Mouse (Mus musculus): ENCODE measurements around the gene Arhgap45.
A peak's percentile ranks its signal among the peaks of the same experiment; 100 is the strongest.

Gene Arhgap45

DNA sequence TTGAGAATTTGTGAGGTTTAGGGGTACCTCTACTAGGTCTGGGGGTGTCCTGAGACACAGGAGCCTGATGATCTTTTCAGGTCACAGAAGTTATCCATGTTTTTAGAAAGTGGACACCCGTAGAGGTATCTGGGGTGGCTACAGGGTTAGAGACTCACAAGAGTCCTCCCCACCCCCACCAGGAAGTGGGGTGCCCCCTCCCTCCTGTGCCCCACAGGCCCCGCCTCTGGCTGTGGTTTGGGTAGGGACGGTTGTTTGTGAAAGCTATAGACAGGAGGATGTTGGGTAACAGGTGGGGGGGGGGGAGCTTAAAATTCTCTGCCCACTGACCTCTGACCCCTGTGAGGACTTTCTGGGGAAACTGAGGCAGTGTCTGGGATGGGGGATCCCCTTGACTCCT is 908 bp downstream of the Arhgap45 start:
- peak; percentile 98 for DNase-seq

DNA sequence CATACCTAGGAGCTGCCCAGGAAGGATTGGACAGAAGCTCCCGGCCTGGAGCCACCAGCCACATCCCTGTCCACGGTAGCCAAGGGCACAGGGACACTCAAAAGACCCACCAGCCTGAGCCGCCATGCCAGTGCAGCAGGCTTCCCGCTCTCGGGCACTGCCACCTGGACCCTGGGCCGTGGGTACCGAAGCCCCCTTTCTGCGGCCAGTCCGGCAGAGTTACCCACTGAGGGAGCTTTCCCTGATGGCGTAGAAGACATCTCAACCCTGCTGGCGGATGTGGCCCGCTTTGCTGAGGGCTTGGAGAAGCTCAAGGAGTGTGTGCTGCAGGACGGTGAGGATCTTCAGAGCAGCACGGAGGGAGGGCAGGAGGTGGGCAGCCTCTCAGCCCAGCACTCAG is 1.3 kb downstream of the Arhgap45 start:
- DNase-seq = peak; percentile 76

DNA sequence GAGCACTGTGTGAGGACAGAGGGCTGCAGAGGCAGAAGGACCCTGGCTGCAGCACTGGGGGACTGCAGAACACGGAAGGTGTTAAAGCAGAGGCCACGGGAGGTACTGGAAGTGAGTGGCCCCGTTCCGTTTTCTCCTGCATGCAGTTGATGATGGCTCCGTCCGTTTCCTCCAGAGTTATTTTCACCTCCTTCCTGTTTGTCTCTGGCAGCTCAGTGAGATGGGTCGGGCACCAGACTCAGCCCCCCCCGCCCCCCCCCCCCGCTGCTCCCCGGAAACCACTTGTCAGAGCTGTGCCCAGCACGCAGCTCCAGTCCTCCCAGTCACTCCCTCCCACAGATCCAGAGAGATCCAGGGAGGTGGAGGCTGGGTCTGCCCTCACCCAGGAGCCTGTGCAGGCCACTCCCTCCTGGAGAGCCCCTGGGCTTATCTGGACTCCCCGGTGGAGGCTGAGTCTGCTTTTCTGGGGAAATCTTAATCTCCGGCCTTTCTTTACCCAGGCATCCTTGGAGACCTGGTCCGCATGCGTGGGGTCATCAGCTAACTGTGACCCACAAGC is 2.4 kb downstream of the Arhgap45 start:
- peak; percentile 74 for DNase-seq

DNA sequence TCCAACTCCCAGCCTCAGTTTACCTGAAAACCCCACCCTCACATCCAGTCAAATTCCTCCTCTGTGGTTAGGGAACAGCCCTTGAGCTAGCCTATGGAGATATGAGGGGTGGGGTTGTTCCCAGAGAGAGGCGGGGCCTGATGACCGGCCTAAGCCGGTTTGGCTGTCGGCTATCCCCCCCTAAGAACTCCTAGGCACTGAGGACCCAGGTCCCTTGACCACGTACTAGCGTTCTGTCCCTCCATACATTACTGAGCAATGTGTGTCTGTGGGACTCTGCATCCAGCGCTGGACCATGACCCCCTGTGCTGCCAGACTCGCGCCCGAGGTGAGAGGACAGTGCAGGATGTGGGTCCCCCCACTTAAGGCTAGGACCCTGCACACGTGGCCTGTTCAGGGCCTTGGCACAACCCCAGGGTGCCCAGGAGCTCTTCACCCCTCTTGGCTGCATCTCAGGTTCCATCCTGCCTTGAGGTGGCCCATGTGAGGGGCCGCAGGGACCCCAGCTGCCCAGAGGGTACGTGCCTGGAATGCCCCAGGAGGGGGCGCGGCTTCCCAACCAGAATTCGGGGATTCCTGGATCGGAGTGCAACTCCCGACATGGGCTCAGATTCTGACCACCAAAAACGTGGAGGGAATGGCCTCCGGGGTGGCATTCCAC is 3.1 kb downstream of the Arhgap45 start:
- peak; percentile 28 for DNase-seq

DNA sequence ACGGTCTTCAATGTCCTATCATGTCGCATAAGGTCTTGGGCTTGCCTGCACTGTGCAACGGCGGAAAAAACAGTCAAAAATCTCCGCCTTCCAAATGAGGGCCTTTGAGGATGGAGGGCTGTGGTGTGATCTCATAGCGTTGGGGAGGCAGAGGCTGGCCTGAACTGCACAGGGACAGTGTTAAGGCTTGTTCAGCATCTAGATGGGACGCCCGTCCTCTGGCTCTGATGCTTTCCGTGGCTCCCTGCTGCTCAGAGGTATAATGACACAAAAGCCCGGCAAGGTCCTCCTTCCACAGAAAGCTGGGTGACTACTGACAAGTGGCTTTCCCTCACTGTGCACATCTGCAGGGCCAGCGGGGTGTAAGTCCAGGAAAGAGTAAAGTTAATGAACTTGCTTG is 3.7 kb downstream of the Arhgap45 start:
- DNase-seq = no peak

DNA sequence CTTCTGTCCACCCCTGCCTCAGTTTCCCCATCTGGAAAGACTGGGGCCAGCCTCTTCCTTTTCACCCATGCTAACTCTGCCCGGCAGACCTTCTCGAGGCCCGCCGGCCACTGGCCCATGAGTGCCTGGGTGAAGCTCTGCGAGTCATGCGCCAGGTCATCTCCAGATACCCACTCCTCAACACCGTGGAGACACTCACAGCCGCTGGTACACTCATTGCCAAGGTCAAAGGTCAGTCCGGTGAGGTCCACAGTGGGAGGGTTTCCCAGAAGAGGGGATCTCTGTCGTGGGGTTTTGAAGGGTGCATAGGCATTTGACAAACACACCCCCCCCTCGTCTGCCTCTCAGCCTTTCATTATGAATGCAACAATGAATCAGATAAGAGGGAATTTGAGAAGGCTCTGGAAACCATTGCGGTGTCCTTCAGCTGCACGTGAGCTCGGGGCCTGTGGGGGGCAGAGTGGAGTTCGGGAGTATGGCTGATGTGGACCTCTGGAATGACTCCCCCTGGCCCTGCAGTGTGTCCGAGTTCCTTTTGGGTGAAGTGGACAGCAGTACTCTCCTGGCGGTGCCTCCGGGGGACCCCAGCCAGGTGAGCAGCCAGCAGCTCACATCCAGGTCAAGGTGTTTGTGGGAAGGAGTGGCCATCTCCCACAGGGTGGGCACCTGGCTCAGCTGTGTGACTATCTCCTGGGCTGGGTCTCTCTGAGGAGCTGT is 4.3 kb downstream of the Arhgap45 start:
- peak; percentile 28 for DNase-seq

DNA sequence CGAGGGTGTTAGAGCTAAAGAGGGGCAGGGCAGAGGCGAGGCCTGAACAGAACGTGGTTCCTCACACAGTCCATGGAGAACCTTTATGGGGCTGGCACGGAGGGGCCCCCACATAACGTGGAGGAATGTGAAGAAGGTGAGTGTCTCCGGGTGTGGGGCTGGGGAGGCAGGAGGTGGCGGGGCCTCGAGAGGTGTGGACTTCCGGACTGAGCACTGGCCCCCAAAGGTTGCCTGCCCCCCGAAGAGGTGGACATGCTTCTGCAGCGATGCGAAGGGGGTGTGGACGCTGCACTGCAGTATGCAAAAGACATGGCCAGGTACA is 4.8 kb downstream of the Arhgap45 start:
- no peak for DNase-seq

DNA sequence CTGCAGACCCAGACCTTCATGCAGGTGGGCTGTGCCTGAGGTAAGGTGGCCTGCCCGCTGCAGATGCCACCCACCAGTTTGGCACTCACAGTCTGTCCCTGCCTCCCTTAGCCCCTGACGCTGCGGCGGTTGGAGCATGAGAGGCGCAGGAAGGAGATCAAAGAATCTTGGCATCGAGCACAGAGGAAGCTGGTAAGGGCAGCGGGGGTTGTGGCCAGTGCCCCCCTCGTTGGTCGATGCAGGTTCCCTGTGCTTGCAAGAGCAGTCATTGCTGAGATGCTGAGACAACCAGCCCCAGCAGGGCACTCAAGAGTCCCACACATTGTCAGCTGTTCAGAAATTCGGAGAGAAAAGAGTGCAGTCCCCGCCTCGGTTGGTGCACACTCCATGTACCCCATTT is 5.7 kb downstream of the Arhgap45 start:
- DNase-seq = peak; percentile 69

DNA sequence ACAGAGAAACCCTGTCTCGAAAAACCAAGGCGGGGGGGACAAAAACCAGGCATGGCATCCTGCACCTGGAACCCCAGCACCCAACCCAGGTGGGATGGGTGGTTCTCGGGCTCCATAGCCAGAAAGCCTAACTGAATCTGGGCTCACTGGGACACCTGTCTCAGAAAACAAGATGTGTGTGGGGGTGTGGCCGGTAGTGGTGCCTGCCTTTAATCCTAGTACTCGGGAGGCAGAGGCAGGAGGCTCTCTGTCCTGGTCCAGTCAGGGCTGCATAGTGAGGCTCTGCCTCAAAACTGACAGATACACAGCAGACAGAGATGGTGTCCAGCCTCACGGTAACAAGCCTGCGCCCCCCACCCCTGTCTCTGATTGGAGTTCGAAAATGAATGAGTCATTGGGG is 6.4 kb downstream of the Arhgap45 start:
- peak; percentile 37 for DNase-seq

DNA sequence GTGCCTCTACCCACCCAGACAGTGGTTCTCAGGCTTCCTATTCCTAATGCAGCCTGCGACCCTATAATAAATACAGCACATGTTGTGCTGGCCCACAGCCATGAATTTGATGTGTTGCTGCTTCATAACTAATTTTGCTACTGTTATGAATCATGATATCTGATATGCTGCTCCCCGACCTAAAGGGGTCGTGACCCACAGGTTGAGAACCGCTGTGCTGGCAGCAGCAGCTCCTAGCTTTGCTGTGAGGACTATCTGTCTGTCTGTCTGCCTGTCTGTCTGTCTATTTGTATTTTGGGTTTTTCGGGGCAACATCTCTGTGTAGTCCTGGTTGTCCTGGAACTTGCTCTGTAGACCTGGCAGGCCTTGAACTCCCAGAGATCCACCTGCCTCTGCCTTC is 7.3 kb downstream of the Arhgap45 start:
- no peak for DNase-seq

DNA sequence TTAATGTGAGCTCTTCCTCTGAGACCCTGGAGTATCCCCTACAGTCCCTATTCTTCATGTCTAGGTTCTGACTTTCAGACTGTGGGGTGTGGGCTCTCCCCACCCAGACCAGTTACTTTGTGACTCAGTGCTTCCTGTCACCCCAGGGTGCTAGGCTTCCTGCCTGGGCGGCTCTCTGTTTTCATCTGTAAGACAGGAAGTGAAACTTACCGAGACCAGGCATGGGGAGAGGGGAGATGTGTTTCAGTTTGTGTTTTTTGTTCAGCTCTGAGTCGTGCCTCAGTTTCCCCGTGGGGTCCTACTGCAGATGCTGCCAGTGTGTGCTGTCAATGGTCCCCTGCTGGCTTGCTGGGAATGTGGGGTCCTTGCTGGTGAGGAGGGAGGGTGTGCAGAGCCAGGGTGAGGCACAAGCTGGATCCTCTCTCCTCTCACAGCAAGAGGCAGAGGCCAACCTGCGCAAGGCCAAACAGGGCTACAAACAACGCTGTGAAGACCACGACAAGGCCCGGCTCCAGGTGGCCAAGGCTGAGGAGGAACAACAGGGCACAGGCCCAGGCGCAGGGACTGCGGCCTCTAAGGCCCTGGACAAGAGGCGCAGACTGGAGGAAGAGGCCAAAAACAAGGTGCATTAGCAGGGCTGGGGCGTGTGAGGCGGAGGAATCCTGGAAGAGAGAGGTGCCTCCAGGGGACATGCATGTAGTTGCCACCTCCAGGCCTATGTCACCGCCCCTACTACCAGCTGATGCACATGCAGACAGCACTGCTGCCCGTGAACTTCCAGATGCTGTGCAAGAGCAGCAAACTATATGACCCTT is 8.0 kb downstream of the Arhgap45 start:
- peak; percentile 88 for DNase-seq

DNA sequence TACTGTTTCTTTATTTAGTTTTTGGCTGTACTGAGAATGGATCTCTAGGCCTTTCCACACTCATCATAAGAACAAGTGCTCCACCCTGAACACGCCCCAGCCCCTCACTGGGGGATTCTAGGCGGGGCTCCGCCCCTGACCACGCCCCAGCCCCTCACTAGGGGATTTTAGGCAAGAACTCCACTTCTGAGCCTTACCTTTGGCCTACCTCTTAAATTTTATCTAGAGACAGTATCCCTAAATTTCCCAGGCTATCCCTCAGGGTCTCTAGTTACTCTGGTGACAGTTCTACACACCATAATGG is 8.5 kb downstream of the Arhgap45 start:
- DNase-seq = peak; percentile 58

DNA sequence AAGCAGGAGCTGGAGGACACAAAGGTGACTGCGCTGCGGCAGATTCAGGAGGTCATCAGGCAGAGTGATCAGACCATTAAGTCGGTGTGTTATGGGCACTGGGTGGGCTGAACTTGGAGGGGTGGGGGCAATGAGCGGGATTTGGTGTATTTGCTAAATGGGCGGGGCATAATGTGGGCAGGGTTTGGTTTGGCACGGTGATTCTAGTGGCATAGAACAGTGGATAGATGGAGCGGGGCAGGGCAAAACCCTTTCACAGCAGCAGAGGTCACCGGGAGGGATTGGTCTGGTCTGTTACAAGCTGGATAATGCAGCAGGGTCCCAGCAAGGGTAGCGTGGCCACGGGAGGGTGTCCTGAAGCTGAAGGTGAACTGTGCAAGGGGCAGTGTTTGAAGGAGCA is 9.0 kb downstream of the Arhgap45 start:
- no peak for DNase-seq

DNA sequence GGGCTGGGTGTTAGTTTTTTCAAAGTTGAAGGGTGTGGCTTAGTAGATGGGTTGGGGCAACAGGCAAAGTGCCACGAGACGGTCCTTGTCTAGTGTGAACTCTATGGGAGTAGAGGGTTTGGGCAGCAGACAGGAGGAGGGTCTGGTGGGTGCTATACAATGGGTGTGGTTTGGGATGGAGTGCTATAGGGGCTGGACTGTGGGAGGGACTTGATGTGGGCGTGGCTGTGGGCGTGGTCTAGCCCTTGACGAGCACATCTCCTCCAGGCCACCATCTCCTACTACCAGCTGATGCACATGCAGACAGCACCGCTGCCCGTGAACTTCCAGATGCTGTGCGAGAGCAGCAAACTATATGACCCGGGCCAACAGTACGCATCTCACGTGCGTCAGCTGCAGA is 9.4 kb downstream of the Arhgap45 start:
- DNase-seq = peak; percentile 65

DNA sequence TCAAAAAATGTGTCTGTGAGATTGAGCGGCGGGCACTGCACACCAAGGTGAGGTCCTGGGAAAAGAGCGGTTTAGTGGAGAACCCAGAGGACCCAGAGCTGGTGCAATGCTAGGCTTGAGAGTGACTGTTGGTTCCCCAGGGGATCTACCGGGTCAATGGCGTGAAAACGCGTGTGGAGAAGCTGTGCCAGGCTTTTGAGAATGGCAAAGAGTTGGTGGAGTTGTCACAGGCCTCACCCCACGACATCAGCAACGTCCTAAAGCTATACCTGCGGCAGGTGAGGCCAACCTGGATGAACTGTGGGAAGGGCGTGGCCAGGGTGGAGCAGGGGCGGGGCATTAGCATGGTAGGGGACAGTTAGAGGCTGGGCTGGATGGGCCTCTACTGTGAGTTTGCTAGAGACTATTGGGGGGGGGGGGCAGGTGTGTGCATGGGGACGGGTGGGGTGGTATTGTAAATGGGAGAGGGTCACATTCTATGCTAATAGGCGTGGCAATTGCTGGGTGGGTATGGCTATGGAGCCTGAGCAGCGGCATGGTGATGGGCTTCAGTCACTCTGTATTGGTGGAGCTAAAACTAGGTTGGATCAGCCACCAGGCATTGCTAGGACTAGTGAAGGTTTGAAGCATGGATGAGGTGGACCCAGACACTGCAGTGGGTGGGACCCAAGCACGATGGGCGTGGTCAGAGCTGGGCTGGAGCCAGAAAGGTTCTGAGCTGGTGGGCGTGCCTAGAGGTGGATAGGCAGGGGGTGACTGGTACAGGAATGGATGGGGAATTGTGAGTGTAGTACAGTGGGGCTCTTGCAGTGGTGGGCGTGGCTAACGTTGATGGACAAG is 11.4 kb downstream of the Arhgap45 start:
- peak; percentile 33 for DNase-seq

DNA sequence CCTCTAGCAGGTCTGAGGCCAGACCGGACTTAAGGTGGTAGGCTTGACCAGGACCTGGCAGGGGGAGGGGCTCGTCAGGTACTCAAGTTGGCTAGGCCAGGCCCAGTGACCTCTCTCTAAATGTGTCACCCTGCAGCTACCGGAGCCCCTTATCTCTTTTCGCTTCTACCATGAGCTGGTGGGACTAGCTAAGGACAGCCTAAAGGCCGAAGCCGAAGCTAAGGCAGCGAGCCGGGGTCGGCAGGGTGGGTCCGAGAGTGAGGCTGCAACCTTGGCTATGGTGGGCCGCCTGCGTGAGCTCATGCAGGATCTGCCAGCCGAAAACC is 12.0 kb downstream of the Arhgap45 start:
- no peak for DNase-seq

DNA sequence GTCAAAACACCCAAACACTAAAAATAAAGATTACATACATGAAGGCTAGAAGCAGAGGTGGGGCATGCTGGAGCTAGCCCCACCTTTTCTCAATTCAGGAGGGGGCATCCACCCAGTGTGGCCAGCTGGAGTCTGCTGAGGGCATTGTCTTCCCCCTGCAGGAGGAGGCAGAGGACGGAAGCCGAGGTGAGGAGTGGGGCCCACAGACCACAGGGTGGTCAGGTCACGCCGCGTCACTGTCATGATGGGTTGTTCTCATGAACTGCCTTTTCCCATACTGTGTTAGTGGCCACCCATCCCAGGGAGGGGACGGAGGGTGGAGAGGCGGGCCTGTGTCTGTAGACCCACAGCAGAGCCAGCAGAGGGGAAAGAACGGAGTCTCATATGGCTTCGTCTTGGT is 13.7 kb downstream of the Arhgap45 start:
- DNase-seq = no peak

DNA sequence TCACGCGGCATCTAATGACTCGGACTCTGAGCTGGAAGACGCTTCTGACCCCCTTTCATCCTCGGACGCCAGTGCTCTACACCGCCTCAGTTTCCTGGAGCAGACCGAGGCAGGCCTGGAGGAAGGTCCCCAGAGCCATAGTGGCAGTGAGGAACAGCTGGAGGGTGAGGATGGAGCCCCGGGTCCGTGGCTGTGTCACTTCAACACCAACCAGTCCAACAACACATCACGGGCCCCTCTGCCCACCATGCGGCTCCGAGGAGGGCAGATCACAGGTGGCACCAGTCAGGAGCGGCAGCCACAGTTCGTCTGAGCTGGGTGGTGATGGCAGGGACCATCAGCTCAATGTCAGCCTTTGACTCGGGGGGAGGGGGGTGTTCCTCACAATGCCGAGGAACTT is 14.3 kb downstream of the Arhgap45 start:
- DNase-seq = no peak

DNA sequence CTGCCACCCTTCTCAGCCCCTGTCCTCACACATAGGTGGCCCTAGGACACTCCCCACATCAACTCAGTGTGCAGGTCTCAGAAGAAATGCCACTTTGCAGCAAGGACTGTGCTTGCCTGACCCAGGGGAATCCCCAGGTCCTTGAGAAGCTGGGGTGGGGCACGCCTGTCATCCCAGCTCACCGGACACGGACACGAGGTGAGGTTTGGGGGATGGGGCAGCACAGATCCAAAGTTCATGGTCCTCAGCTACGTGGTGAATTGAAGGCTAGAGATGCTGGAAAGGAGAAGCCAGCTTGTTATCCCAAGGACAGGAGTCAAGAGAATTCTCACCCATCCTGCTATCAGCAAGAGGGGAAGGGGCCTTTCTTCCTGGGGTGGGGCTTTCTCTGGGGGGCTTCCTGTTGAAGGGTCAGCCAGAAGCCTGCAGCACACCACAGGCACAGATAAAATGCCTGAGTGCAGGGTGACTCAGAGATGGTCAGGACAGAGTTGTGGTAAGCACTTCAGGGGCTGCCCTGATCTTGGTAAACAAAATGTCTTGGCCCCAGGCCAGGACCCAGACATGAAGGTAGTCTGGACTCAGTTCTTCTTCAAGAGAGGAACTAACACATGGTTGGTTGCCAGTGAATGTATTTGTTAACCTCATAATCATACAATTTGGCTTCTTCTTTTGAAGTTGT is 16.5 kb downstream of the Arhgap45 start:
- DNase-seq = no peak

DNA sequence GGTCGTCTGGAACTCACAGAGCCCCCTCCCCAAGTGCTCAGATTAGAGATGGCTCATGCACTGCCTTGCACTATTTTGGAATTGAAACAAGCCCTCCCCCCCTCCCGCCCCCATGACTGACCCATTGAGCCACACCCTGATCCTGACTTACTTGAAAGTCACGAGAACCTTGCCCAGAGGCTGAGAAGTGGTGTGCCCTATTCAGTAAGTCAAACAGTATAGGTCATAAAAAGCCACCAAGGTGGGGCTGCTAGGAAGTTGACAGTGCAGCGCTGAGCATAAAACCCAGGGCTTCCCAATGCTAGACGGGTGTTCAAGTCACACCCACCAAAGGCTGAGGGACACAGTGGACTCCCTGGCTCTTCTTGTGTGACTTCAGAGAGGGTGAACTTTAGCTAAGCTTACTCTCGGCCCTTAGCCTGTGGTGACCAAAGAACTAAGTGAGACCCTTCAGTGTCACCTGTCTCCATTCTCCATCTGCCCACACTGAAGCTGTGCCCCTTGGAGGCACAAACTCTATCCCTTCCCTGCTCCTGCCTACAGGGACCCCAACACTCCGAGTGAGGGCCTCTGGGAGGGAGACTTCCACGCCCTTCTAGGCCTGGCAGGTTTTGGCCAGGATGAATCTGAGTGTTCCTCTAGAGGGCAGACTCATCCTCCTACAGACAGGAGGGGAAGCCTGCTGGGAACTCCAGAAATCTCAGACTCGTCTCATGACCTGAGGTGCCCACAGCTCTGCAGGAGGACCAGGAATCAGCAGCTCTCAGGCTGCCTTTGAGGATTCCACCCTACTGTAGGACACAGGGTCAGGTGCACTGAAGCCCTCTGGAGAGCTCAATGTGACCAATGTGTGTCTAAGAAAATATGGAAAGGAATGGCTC is 17.3 kb downstream of the Arhgap45 start:
- peak; percentile 53 for DNase-seq

DNA sequence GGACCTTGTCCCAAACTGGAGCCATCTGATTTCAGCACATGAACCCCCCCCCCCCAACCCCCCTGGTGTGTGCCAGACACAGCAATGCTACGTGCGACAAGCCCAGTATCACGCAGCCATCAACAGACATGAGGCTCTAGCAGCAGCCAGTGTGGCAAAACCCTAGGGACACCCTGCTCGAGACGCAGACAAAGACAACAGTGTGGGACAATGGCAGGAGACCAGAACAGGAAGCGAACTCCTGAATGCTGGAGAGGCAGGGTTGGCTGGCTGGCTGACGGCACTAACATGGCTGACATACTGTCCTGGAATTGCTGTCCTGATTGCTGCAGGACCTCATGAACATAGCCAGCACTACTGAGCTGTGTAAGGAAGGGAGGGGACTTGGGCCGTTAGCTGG is 18.7 kb downstream of the Arhgap45 start:
- no peak for DNase-seq

DNA sequence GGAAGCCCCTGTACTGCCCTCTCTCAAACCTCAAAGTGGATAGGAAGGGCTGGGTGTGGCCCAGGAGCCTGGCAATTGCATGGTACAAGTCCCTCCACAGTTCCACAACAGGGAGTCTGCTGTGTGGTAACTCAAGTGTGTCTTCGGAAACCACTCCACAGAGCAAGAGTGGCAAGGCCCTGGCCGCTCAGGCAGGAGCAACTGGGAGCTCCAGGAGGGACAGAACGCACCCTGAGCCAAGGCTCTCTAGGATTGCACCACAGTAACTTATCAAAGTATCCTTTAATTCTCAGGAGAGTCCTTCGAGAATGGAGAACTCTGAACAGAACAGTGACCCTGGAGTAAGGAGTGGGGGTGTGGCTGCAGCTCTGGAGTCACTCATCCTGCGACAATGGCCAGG is 19.2 kb downstream of the Arhgap45 start:
- no peak for DNase-seq
